Mouse (Mus musculus): Measurements from ENCODE around the gene Hspe1.
A peak's percentile ranks its signal among the peaks of the same experiment; 100 is the strongest.

DNA sequence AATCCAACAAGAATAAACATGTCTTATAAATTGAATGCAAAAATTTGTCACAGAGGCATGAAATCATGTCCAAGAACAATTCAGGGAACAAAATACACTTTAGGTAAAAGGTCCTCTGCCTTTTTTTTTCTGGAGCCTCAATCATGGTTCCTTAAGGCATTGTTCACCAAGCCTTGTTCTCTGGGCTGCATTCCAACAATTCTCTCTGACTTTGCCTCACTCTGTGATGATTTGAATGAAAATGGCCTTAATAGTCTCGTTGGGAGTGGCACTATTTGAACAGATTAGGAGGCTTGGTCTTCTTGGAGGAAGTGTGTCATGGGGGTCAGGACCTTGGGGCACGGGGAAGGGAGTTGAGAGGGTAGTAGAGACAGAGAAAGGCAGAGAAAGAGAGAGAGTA lies 20.5 kb downstream of the Hspe1 start:
- no peak for TF ChIP-seq CTCF (conservative IDR thresholded peaks at IDR 0.05; ENCODE audit: low read length)
- peak; percentile 63; the same call in 1 of the 2 replicates for TF ChIP-seq NANOG (IDR thresholded peaks at IDR 0.05; ENCODE audit: borderline replicate concordance, low read length)
